Mouse (Mus musculus): Measurements from ENCODE around the gene Aox2.

DNA sequence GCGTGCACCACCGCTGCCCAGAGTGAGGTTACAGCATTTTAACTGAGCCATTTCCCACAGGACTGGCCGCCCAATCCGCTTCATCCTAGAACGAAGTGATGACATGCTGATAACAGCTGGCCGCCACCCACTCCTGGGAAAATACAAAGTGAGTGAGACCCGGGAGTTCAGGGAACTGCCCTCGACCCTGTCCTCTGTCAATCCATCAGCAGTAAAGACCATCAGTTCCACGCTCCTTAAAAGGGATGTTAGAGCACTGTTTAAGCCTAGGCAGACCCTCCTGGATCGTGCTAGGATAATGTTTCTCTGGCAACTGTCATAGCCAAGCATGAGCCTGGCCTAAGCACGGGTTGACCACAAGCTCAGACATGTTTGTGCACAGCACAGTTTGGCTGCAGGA, 24.7 kb upstream of the Aox2 start:
- TF ChIP-seq POLR2AphosphoS5 (IDR thresholded peaks at IDR 0.05; ENCODE audit: insufficient replicate concordance, low read depth, low read length): no peak
- no peak for TF ChIP-seq CTCF (IDR thresholded peaks at IDR 0.05; ENCODE audit: low read depth, low read length)
- TF ChIP-seq GATA1 (IDR thresholded peaks at IDR 0.05; ENCODE audit: borderline replicate concordance, low read length): no peak

Data from G1E (cell line).